Mouse (Mus musculus) erythroid progenitor cell, adult 5-6 weeks (primary cell): Measurements from ENCODE around the gene Apaf1. TPM values are rescaled to one million over a fixed set of nuclear protein-coding genes. Genes with fewer than 3 reads are reported as not detected.

Experiments
- ATAC-seq: replicated peaks from 2 replicates; pipeline ENCODE4 v1.8.0; 2016; ENCODE audit warnings: moderate number of reproducible peaks, mild to moderate bottlenecking, moderate TSS enrichment, inconsistent platforms; ENCODE audit not compliant: poor library complexity, low FRiP score, severe bottlenecking
- total RNA-seq, 2 experiments: library from RNA; stranded (forward) in 1 of 2; stranded (reverse) in 1 of 2; fragments of 150-400 nt in 1 of 2; fragments of 186-747, 209-891 nt in 1 of 2; gene quantifications; 2 replicates each; pipeline versions ENCODE4 v1.2.3 to v1.2.4; 2015 to 2017; ENCODE audit warnings: low replicate concordance in 2 of 2

The Apaf1 gene
- total RNA-seq, 2 experiments from 2014 or later: 27.7 to 36.8 TPM

GRCm38 (mm10) chr10:90940521-90941520 is 141.7 kb downstream of the Apaf1 start:
- ATAC-seq: no peak

Other genes with a start within 250 kb of the Apaf1 start
- gene Ikbip, start 170 bp upstream of the Apaf1 start, total RNA-seq (2015; ENCODE audit: low replicate concordance): 3.4 and 6.1 TPM in 2 replicates
- 3.0 and 3.3 TPM in 2 replicates for gene Ikbip, start 170 bp upstream of the Apaf1 start, total RNA-seq (2017; ENCODE audit: low replicate concordance)
- gene Slc25a3, start 41.3 kb upstream of the Apaf1 start, total RNA-seq (2015; ENCODE audit: low replicate concordance): 175 and 210 TPM in 2 replicates
- 51.1 and 72.6 TPM in 2 replicates for gene Slc25a3, start 41.3 kb upstream of the Apaf1 start, total RNA-seq (2017; ENCODE audit: low replicate concordance)
- gene Tmpo, start 98.5 kb upstream of the Apaf1 start, total RNA-seq (2015; ENCODE audit: low replicate concordance): 941 and 1,232 TPM in 2 replicates
- 1,337 and 1,570 TPM in 2 replicates for gene Tmpo, start 98.5 kb upstream of the Apaf1 start, total RNA-seq (2017; ENCODE audit: low replicate concordance)